Mouse (Mus musculus) olfactory bulb, adult 2 months (tissue): Measurements from ENCODE around the gene Mon2.

Source experiments
- CTCF ChIP-seq: fragments of 200-500 bp; IDR thresholded peaks from 2 replicates; pipeline ENCODE4 v1.5.1; 2012; ENCODE audit warnings: low read depth, mild to moderate bottlenecking, low read length, moderate library complexity; ENCODE audit not compliant: insufficient read depth
- POLR2A ChIP-seq: fragments of 200-500 bp; IDR thresholded peaks from 2 replicates; pipeline ENCODE4 v1.6.1; 2012; ENCODE audit warnings: mild to moderate bottlenecking, low read depth, low read length, moderate library complexity; ENCODE audit not compliant: insufficient read depth

- TF ChIP-seq CTCF (no peak), POLR2A (no peak)
These were observed 91.1 kb downstream of the Mon2 start for GRCm38 (mm10) chr10:122985252-122985514.
